Mouse (Mus musculus): ENCODE data around the gene Rora. TPM values are rescaled to one million over a fixed set of nuclear protein-coding genes. Genes with fewer than 3 reads are reported as not detected.

Rora gene
- polyA plus RNA-seq, 1 experiment, result 0.85 TPM

- no peak overlapping the region for H3K27ac ChIP-seq (ENCODE audit: control insufficient read depth, insufficient read depth, low read depth, low read length, poor library complexity)
- 3% methylated on average over 10 of the region's 10 CpGs for WGBS
- H3K4me1 ChIP-seq (ENCODE audit: control insufficient read depth, insufficient read depth, low read length), result no peaks in the 10 kb centered on the region; the same call in 1 of the 2 replicates
- H3K4me3 ChIP-seq (replicated peaks; ENCODE audit: control insufficient read depth, low read depth, low read length), result no peak overlapping the region
- TF ChIP-seq CTCF (IDR thresholded peaks at IDR 0.05; ENCODE audit: control insufficient read depth, insufficient read depth, low read length), result no peak
- TF ChIP-seq POLR2A (IDR thresholded peaks at IDR 0.05; ENCODE audit: borderline replicate concordance, control insufficient read depth, low read depth, low read length), result no peak
These were observed 380.8 kb downstream of the Rora start for GRCm38 (mm10) chr9:69034301-69034871.

GRCm38 (mm10) chr9:69035456-69035855 lies 381.9 kb downstream of the Rora start:
- Histone ChIP-seq H3K27ac (ENCODE audit: control insufficient read depth, insufficient read depth, low read depth, low read length, poor library complexity) (no peak overlapping the region), H3K4me3 (replicated peaks; ENCODE audit: control insufficient read depth, low read depth, low read length) (no peak overlapping the region), H3K4me1 (ENCODE audit: control insufficient read depth, insufficient read depth, low read length) (no peaks in the 10 kb centered on the region; the same call in 1 of the 2 replicates)
- WGBS, result 75% methylated on average over 7 of the region's 7 CpGs
- TF ChIP-seq CTCF (IDR thresholded peaks at IDR 0.05; ENCODE audit: control insufficient read depth, insufficient read depth, low read length), result no peak
- TF ChIP-seq POLR2A (IDR thresholded peaks at IDR 0.05; ENCODE audit: borderline replicate concordance, control insufficient read depth, low read depth, low read length), result no peak

GRCm38 (mm10) chr9:69036296-69036695 lies 382.7 kb downstream of the Rora start:
- no peak overlapping the region for H3K4me3 ChIP-seq (replicated peaks; ENCODE audit: control insufficient read depth, low read depth, low read length)

GRCm38 (mm10) chr9:69043920-69044613 lies 390.5 kb downstream of the Rora start:
- WGBS, result 70% methylated on average over 8 of the region's 8 CpGs
- no peaks in the 10 kb centered on the region for H3K4me1 ChIP-seq (ENCODE audit: control insufficient read depth, insufficient read depth, low read length)
- TF ChIP-seq CTCF (IDR thresholded peaks at IDR 0.05; ENCODE audit: control insufficient read depth, insufficient read depth, low read length) (no peak), POLR2A (IDR thresholded peaks at IDR 0.05; ENCODE audit: borderline replicate concordance, control insufficient read depth, low read depth, low read length) (no peak)
- no peak overlapping the region for H3K27ac ChIP-seq (ENCODE audit: control insufficient read depth, insufficient read depth, low read depth, low read length, poor library complexity)
- no peak overlapping the region for H3K4me3 ChIP-seq (replicated peaks; ENCODE audit: control insufficient read depth, low read depth, low read length)

More at GRCm38 (mm10) chr9:69036296-69036695, 382.7 kb downstream of the Rora start:
- WGBS, result 35% methylated on average over 3 of the region's 3 CpGs
- no peak overlapping the region for H3K27ac ChIP-seq (ENCODE audit: control insufficient read depth, insufficient read depth, low read depth, low read length, poor library complexity)
- H3K4me1 ChIP-seq (ENCODE audit: control insufficient read depth, insufficient read depth, low read length), result no peaks in the 10 kb centered on the region; the same call in 1 of the 2 replicates
- no peak for TF ChIP-seq POLR2A (IDR thresholded peaks at IDR 0.05; ENCODE audit: borderline replicate concordance, control insufficient read depth, low read depth, low read length)
- no peak for TF ChIP-seq CTCF (IDR thresholded peaks at IDR 0.05; ENCODE audit: control insufficient read depth, insufficient read depth, low read length)

GRCm38 (mm10) chr9:69044614-69045133 lies 391.1 kb downstream of the Rora start:
- H3K27ac ChIP-seq (ENCODE audit: control insufficient read depth, insufficient read depth, low read depth, low read length, poor library complexity), result no peak overlapping the region
- 89% methylated on average over 7 of the region's 7 CpGs for WGBS
- H3K4me3 ChIP-seq (replicated peaks; ENCODE audit: control insufficient read depth, low read depth, low read length), result no peak overlapping the region
- no peak for TF ChIP-seq POLR2A (IDR thresholded peaks at IDR 0.05; ENCODE audit: borderline replicate concordance, control insufficient read depth, low read depth, low read length)
- no peak for TF ChIP-seq CTCF (IDR thresholded peaks at IDR 0.05; ENCODE audit: control insufficient read depth, insufficient read depth, low read length)
- no peaks in the 10 kb centered on the region for H3K4me1 ChIP-seq (ENCODE audit: control insufficient read depth, insufficient read depth, low read length)

- Histone ChIP-seq H3K4me1 (ENCODE audit: control insufficient read depth, insufficient read depth, low read length) (no peaks in the 10 kb centered on the region), H3K4me3 (replicated peaks; ENCODE audit: control insufficient read depth, low read depth, low read length) (no peak overlapping the region), H3K27ac (ENCODE audit: control insufficient read depth, insufficient read depth, low read depth, low read length, poor library complexity) (no peak overlapping the region)
- TF ChIP-seq CTCF (IDR thresholded peaks at IDR 0.05; ENCODE audit: control insufficient read depth, insufficient read depth, low read length) (no peak), POLR2A (IDR thresholded peaks at IDR 0.05; ENCODE audit: borderline replicate concordance, control insufficient read depth, low read depth, low read length) (no peak)
- 83% methylated on average over 8 of the region's 8 CpGs for WGBS
These were observed 392.3 kb downstream of the Rora start for GRCm38 (mm10) chr9:69045908-69046307.

GRCm38 (mm10) chr9:69050856-69051255 lies 397.3 kb downstream of the Rora start:
- 72% methylated on average over 8 of the region's 8 CpGs for WGBS

GRCm38 (mm10) chr9:69051890-69052289 lies 398.3 kb downstream of the Rora start:
- Histone ChIP-seq H3K4me3 (replicated peaks; ENCODE audit: control insufficient read depth, low read depth, low read length) (no peak overlapping the region), H3K4me1 (ENCODE audit: control insufficient read depth, insufficient read depth, low read length) (no peaks in the 10 kb centered on the region), H3K27ac (ENCODE audit: control insufficient read depth, insufficient read depth, low read depth, low read length, poor library complexity) (no peak overlapping the region)
- TF ChIP-seq POLR2A (IDR thresholded peaks at IDR 0.05; ENCODE audit: borderline replicate concordance, control insufficient read depth, low read depth, low read length) (no peak), CTCF (IDR thresholded peaks at IDR 0.05; ENCODE audit: control insufficient read depth, insufficient read depth, low read length) (no peak)
- WGBS, result 85% methylated on average over 5 of the region's 5 CpGs

More at GRCm38 (mm10) chr9:69050856-69051255, 397.3 kb downstream of the Rora start:
- H3K4me3 ChIP-seq (replicated peaks; ENCODE audit: control insufficient read depth, low read depth, low read length), result no peak overlapping the region
- TF ChIP-seq CTCF (IDR thresholded peaks at IDR 0.05; ENCODE audit: control insufficient read depth, insufficient read depth, low read length) (no peak), POLR2A (IDR thresholded peaks at IDR 0.05; ENCODE audit: borderline replicate concordance, control insufficient read depth, low read depth, low read length) (no peak)
- H3K27ac ChIP-seq (ENCODE audit: control insufficient read depth, insufficient read depth, low read depth, low read length, poor library complexity), result no peak overlapping the region
- no peaks in the 10 kb centered on the region for H3K4me1 ChIP-seq (ENCODE audit: control insufficient read depth, insufficient read depth, low read length)
